Mouse (Mus musculus) sigmoid colon, adult 10 weeks (tissue): Measurements from ENCODE around the gene Tbx6. TPM values are rescaled to one million over a fixed set of nuclear protein-coding genes. Genes with fewer than 3 reads are reported as not detected.

Experiments
- polyA plus RNA-seq: library from polyadenylated mRNA; stranded (reverse); fragments of 350-450 nt; fragmentation: Illumina TruSeq; extraction: RNeasy Lipid Tissue Mini Kit (QIAGEN cat#74804); gene quantifications from one replicate; pipeline ENCODE4 v1.2.3, GENCODE M21; 2014; ENCODE audit warnings: low read depth, low replicate concordance

Gene Tbx6
- not detected for polyA plus RNA-seq

DNA sequence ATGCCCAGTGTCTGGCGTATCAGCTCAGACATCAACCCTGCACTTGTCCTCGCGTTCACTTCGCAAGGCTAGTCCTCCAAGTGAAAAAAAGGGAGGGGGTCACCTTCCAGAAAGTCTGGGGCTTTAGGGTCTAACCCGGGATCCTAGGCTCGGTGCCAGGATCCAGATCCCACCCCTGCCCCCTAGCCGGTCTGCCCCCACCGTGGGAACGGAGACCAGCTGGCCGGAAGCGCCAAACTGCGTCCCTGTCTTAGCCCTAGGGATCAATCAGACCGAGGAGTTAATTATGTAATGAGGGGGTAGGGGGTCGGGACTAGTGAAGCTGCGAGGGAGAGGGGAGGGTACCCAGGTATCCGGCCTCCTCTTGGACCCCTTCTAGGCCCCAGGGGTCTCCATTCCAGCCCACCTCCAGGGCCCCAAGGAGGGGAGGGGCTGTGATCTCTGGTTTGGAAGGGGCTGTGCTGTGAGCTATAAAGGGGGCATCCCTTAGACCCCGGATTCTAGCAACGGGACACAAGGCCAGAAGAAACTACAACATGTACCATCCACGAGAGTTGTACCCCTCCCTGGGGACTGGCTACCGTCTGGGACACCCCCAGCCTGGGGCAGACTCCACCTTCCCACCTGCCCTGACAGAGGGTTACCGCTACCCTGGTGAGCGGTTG, at the start of gene Tbx6:
TSS of gene Tbx6 (plus strand) at position 513 of the 665 bp plus-strand sequence.

DNA sequence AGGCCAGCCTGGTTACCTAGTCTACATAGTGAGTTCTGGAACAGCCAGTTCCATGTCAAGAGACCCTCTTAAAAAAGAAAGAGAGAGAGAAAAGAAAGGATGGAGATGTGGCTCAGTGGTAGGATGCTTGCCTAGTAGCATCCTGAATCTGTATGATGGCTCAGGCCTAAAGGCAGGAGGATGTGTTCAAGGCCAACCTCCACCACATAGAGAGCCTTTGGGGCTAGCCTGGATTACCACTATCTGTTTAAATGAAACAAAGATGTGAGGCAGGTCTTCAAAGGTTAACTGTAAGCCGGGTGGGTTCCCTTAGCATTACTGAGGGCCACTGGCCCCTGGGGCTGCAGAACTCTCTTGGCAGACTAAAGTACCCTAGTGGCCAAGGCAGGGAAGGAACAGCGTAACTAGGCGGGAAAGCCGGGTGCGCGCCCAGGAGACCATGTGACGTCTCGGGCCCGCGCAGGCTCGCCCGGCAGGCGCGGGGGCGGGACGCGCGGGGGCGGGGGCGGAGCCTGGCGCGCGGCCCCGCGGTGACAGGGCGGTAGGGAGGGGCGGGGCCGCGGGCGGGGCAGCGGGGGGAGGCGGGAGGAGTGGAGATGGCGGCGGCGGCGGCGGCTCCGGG, 22.1 kb upstream of the Tbx6 start, which contains the start of gene Mapk3:
TSS of gene Mapk3 (plus strand) at position 552 of the 622 bp plus-strand sequence.

DNA sequence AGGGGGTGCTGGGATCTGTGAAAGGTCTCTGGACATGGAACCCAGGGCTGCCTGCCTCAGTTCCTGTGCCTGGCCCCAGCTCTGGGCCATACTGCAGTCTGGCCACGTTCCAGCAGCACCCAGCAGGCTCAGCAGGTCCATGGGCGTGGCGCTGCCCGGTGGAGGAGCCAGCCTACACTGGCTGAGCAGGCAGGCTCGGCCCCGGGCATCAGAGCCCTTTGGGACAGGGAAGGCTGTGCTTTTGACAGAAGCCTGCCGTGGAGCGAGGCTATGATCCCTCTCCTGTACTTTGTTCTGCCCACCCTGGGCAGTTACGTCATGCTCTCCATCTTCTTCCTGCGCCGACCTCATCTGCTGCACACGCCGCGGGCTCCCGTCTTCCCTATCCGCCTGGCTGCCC, 15.1 kb upstream of the Tbx6 start, which contains the start of gene Gdpd3:
TSS of gene Gdpd3 (plus strand) at position 134 of the 400 bp plus-strand sequence.

DNA sequence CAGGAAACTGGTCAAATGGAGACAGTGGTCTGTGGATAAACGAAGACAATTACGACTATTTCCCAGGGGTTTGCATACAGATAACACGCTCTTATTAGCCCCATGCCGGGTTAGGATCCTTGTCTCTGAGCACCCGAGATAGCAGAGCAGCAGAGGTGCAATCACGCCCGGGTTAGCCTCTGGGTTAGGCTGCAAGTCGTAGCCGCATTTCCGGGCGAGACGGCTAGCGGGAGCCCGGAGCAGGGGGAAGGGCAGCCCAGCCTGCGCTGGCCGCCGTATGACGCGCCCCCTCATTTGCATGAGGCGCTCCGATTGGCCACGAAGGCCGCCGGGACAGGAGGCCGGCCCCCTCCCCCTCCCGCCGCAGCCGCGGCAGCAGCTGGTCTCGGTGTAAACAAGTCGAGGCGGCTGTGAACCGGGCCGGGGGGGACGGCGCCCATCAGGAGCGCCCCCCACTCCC, 4.7 kb upstream of the Tbx6 start, which contains the start of gene Ypel3:
TSS of gene Ypel3 (plus strand) at position 358 of the 460 bp plus-strand sequence.

DNA sequence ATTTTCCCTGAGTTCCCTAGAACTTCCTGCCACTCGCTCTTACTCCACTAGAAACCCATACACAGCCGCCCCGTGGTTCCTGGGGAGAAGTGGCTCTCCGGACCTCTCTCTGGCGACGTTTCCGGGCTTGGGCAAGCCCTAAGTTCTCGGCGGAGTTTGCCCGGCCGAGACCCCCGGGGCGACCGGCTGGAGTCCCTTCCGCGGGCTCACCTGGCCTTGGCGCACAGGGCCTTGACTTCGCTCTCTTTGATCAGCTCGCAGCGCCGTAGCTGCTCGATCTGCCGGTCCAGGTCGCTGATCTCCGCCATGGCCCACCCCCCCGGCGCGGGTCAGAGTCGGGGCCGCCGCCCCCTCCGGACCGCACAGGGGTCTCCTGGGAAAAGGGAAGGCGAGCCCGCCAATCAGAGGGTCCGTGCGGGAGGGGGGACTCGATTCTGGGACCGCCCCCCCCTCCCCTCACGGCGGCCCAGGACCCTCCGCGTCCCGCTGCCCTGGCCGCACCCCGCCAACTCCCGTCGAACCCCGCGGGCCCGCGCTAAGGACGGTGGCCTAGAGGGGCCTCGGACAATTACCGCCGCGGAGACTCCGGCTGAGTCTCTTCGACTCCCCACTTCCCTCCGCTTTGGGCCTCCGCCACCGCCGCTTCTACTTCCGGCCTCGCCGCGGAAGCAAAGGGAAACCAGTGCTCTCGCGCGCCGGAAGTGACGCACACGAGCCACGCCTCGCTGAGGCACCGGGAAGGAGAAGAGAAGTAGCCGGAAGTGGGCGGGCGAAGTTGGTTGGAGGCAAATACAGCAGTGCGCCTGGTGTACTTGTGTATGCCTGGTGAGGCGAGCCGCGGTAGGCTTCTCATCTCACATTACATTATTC, 10.8 kb downstream of the Tbx6 start, which contains the start of gene Ppp4c:
TSS of gene Ppp4c (minus strand) at position 646 of the 870 bp plus-strand sequence.

DNA sequence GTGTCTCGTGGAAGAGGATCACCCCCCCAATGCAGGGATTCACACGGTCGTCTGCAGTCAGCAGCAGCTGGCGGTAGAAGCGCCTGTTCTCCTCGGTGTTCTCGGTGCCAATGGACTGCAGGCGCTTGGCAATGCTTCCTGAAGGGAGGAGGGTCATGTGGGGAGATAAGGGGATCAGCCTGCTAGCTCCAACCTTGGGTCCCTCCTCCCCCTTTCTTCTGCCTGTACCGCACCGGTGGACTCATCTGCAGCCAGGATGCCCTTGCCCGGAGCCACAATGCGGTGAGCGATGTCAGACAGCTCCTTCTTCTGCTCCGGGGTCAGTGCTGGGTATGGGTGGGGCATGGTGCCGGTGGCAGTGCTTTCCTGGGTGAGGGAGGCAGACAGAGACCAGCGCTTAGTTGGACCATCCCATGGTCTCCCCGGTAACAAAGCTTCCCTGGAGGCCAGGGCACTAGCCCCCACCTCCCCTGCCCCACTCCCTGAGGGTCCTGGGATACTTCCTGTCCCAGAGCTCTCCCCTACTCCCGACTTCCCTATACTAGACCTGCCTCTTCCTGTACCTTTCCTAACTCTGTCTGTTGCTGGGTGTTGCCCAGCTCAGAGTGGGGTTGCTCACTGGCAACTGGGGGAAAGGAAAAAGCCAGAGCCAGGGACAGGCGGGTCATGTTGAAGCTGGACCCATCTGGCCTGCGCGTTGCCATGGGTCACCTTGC, 16.3 kb downstream of the Tbx6 start, which contains the start of gene Fam57b:
TSS of gene Fam57b (plus strand) at position 258 of the 716 bp plus-strand sequence.

DNA sequence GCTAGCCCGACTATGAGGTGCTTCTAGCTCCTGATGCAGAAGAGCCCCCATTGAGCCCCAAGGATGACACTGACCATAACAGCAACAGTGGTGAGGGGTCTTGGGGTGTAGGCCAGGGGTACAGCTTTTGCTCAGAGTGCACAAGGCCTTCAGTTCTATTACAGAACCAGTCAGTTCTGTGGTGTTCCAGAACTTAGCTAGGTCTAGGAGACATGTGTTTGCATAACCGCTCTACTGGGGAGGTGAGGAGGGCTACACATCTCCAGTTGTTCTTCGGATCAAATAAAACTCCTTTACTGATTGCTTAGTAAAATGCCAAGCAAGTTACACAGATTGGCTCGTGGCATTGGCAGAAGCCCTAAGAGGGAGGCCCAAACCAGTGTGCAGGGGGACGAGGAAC, 50.3 kb downstream of the Tbx6 start, which contains the start of gene 4930451I11Rik:
TSS of gene 4930451I11Rik (minus strand) at position 101 of the 400 bp plus-strand sequence.

Other genes with a start within 250 kb of the Tbx6 start
- gene Eif3c, start 215.1 kb upstream of the Tbx6 start, polyA plus RNA-seq, result 225 TPM
- 0.22 TPM for gene Apobr, start 196.5 kb upstream of the Tbx6 start, polyA plus RNA-seq
- 4.5 TPM for gene Cln3, start 195.7 kb upstream of the Tbx6 start, polyA plus RNA-seq
- gene Il27, start 186.5 kb upstream of the Tbx6 start, polyA plus RNA-seq, result not detected
- 62.1 TPM for gene Nupr1, start 150.6 kb upstream of the Tbx6 start, polyA plus RNA-seq
- 3.5 TPM for gene Sgf29, start 132.2 kb upstream of the Tbx6 start, polyA plus RNA-seq
- gene Sult1a1, start 105.1 kb upstream of the Tbx6 start, polyA plus RNA-seq, result 841 TPM
- gene Bola2, start 86.1 kb upstream of the Tbx6 start, polyA plus RNA-seq, result 0.41 TPM
- gene Slx1b, start 85.7 kb upstream of the Tbx6 start, polyA plus RNA-seq, result 3.5 TPM
- 4.6 TPM for gene Coro1a, start 73.7 kb upstream of the Tbx6 start, polyA plus RNA-seq
- gene Mapk3, start 21.9 kb upstream of the Tbx6 start, polyA plus RNA-seq, result 43.9 TPM
- gene Gdpd3, start 15.1 kb upstream of the Tbx6 start, polyA plus RNA-seq, result 3.2 TPM
- 17.7 TPM for gene Ypel3, start 4.5 kb upstream of the Tbx6 start, polyA plus RNA-seq
- 47.0 TPM for gene Ppp4c, start 11.0 kb downstream of the Tbx6 start, polyA plus RNA-seq
- not detected for gene Fam57b, start 16.2 kb downstream of the Tbx6 start, polyA plus RNA-seq
- not detected for gene 4930451I11Rik, start 50.2 kb downstream of the Tbx6 start, polyA plus RNA-seq
- not detected for gene Doc2a, start 65.9 kb downstream of the Tbx6 start, polyA plus RNA-seq
- 11.7 TPM for gene Hirip3, start 80.5 kb downstream of the Tbx6 start, polyA plus RNA-seq
- gene Ino80e, start 80.9 kb downstream of the Tbx6 start, polyA plus RNA-seq, result 17.4 TPM
- 10.1 TPM for gene Taok2, start 103.2 kb downstream of the Tbx6 start, polyA plus RNA-seq
- 12.7 TPM for gene Tmem219, start 141.4 kb downstream of the Tbx6 start, polyA plus RNA-seq
- 6.1 TPM for gene Kctd13, start 147.4 kb downstream of the Tbx6 start, polyA plus RNA-seq
- gene Asphd1, start 168.1 kb downstream of the Tbx6 start, polyA plus RNA-seq, result not detected
- gene Sez6l2, start 169.1 kb downstream of the Tbx6 start, polyA plus RNA-seq, result 2.1 TPM
- 14.6 TPM for gene Cdipt, start 194.4 kb downstream of the Tbx6 start, polyA plus RNA-seq
- gene Cdiptos, start 194.6 kb downstream of the Tbx6 start, polyA plus RNA-seq, result 1.6 TPM
- 2.1 TPM for gene Mvp, start 233.1 kb downstream of the Tbx6 start, polyA plus RNA-seq
- gene Pagr1b, start 235.0 kb downstream of the Tbx6 start, polyA plus RNA-seq, result not detected
- gene Pagr1a, start 235.9 kb downstream of the Tbx6 start, polyA plus RNA-seq, result not detected
- gene Gm42742, start 239.6 kb downstream of the Tbx6 start, polyA plus RNA-seq, result 0.69 TPM
- gene Prrt2, start 239.7 kb downstream of the Tbx6 start, polyA plus RNA-seq, result 1.0 TPM
- gene Maz, start 245.6 kb downstream of the Tbx6 start, polyA plus RNA-seq, result 19.3 TPM